Mouse (Mus musculus): ENCODE results near the gene Ache. TPM values are rescaled to one million over a fixed set of nuclear protein-coding genes. Genes with fewer than 3 reads are reported as not detected.

The Ache gene
- polyA plus RNA-seq, 1 experiment = 10.9 TPM

DNA sequence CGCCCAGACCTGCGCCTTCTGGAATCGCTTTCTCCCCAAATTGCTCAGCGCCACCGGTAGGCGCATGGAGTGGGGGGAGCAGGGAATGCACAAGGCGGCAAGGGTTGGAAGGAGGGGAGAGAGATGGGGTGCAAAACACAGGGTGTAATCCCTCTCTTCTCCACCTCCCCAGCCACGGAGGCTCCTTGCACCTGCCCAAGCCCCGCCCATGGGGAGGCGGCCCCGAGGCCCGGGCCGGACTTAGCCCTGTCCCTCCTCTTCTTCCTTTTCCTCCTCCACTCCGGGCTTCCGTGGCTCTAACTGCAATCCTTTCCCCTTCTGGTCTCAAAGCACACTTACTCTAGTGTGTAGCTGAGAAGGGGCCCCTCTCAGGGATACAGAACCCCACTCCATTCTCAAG, 6.0 kb downstream of the Ache start:
- TF ChIP-seq POLR2AphosphoS2 (IDR thresholded peaks at IDR 0.05; ENCODE audit: insufficient read length, low read depth) (peak; percentile 56), POLR2A (IDR thresholded peaks at IDR 0.05; ENCODE audit: insufficient read length, low read depth) (peak; percentile 40), MYOD1 (IDR thresholded peaks at IDR 0.05; ENCODE audit: control insufficient read depth in 1 of 3, insufficient read length in 2 of 3, low read depth in 2 of 3) (peak in 1 of 3 experiments; percentile 56), MAX (IDR thresholded peaks at IDR 0.05; ENCODE audit: low read depth) (no peak)
- Histone ChIP-seq H3K27me3 (ENCODE audit: control insufficient read depth, insufficient read depth, insufficient read length) (peaks cover 11% of the 10 kb centered on the region), H3K79me2 (ENCODE audit: control insufficient read depth, insufficient read depth) (no peaks in the 10 kb centered on the region), H3K36me3 (ENCODE audit: control insufficient read depth, insufficient read depth) (peaks cover 17% of the 10 kb centered on the region), H3ac (ENCODE audit: control insufficient read depth, insufficient read length) (peak overlapping the region; percentile 14), H3K4me2 (ENCODE audit: low read depth) (peak overlapping the region; percentile 97), H3K4me3 (peak overlapping the region; percentile 66)

DNA sequence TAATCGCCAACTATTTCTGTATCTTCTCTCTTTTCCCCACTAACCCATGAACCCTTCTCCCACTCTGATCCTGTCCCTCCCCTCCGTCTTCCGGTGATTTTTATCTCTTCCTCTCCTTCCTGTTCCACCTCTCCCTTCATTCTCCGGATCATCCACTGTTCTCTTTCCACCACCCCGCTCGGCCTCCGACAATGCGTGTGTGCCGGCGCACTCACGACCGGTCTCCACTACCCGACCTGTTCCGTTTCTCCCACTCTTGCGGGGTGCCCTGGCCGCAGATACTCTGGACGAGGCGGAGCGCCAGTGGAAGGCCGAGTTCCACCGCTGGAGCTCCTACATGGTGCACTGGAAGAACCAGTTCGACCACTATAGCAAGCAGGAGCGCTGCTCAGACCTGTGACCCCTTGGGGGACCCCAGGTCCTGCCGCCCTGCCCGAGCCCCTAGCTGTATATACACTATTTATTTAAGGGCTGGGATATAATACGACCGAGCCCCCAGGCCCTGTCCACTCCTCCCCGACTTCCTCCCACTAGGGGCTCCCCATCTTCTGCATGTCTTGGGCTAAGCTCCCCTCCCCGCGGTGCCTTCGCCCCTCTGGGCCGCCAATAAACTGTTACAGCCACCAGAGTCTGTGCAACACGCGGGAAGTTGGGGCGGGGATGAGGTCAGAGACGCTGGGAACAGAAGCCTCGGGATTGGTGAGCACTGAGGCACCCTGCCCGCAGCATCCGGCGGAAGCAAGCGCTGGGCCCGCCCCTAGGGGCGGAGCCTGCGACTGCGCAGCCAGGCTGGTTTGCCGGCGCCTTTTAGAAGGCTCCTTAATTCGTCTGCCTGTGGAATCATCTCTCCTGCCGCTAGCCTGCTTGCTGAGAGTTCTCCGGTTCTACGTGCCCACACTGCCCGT, 6.8 kb downstream of the Ache start, which contains the start of gene Ufsp1:
Gene Ufsp1, plus strand, starts transcription at position 791 of the 905 bp plus-strand sequence.
- Histone ChIP-seq H3K36me3 (ENCODE audit: control insufficient read depth, insufficient read depth) (peaks cover 25% of the 10 kb centered on the region), H3K4me3 (peak within 1 kb of the TSS; percentile 66), H3ac (ENCODE audit: control insufficient read depth, insufficient read length) (peak within 1 kb of the TSS; percentile 14), H3K27me3 (ENCODE audit: control insufficient read depth, insufficient read depth, insufficient read length) (peaks cover 8% of the 10 kb centered on the region), H3K4me2 (ENCODE audit: low read depth) (peak within 1 kb of the TSS; percentile 97), H3K79me2 (ENCODE audit: control insufficient read depth, insufficient read depth) (no peaks in the 10 kb centered on the region)
- peak; percentile 59 for TF ChIP-seq POLR2AphosphoS2 (IDR thresholded peaks at IDR 0.05; ENCODE audit: insufficient read length, low read depth)
- peak; percentile 69 for TF ChIP-seq POLR2A (IDR thresholded peaks at IDR 0.05; ENCODE audit: insufficient read length, low read depth)
- peak in 1 of 3 experiments; percentile 2 for TF ChIP-seq MYOG (IDR thresholded peaks at IDR 0.05; ENCODE audit: control insufficient read depth in 1 of 3, insufficient read depth in 1 of 3, insufficient read length in 2 of 3, low read depth in 2 of 3)
- no peak for TF ChIP-seq TCF3 (IDR thresholded peaks at IDR 0.05; ENCODE audit: insufficient read length, low read depth)

DNA sequence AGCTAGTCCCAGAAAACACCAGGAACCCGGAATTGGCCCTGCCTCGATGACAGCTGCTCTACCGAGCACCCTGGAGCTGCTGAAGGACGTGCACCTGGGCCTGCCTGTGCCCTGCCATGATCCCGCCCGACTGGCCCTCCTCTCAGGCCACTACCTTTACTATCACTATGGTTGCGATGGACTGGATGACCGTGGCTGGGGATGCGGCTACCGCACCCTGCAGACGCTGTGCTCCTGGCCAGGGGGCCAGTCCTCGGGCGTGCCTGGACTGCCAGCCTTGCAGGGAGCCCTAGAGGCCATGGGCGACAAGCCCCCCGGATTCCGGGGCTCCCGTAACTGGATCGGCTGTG, 7.4 kb downstream of the Ache start:
- Histone ChIP-seq H3K36me3 (ENCODE audit: control insufficient read depth, insufficient read depth) (peaks cover 31% of the 10 kb centered on the region), H3K4me2 (ENCODE audit: low read depth) (peak overlapping the region; percentile 79), H3K4me3 (peak overlapping the region; percentile 66), H3ac (ENCODE audit: control insufficient read depth, insufficient read length) (peak overlapping the region; percentile 14), H3K27me3 (ENCODE audit: control insufficient read depth, insufficient read depth, insufficient read length) (peaks cover 7% of the 10 kb centered on the region), H3K79me2 (ENCODE audit: control insufficient read depth, insufficient read depth) (no peaks in the 10 kb centered on the region)
- TF ChIP-seq TCF12 (IDR thresholded peaks at IDR 0.05; ENCODE audit: insufficient read depth, poor library complexity, severe bottlenecking) (no peak), POLR2AphosphoS2 (IDR thresholded peaks at IDR 0.05; ENCODE audit: insufficient read length, low read depth) (peak; percentile 56), POLR2A (IDR thresholded peaks at IDR 0.05; ENCODE audit: insufficient read length, low read depth) (peak; percentile 20), MYOD1 (IDR thresholded peaks at IDR 0.05; ENCODE audit: control insufficient read depth in 1 of 3, insufficient read length in 2 of 3, low read depth in 2 of 3) (peak in 1 of 3 experiments; percentile 32)

DNA sequence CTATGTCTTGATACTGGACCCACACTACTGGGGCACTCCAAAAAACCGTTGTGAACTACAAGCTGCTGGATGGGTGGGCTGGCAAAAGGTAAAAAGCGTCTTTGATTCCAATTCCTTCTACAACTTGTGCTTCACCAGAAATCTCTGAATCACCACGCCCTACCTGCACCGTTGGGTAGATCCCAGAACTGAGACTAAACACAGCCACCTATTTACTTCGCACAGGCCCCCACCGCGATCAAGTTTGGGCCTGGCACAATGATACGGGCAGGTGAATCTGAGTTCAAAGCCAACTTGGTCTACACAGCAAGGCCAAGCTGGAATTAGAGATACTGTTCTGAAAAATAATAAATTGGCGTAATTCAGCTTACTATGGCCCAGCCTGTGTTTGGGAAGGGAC, 8.0 kb downstream of the Ache start:
- peaks cover 34% of the 10 kb centered on the region for H3K36me3 ChIP-seq (ENCODE audit: control insufficient read depth, insufficient read depth)
- H3K4me3 ChIP-seq = peak overlapping the region; percentile 66
- H3ac ChIP-seq (ENCODE audit: control insufficient read depth, insufficient read length) = peak overlapping the region; percentile 14
- peaks cover 5% of the 10 kb centered on the region for H3K27me3 ChIP-seq (ENCODE audit: control insufficient read depth, insufficient read depth, insufficient read length)
- TF ChIP-seq MYOD1 (IDR thresholded peaks at IDR 0.05; ENCODE audit: control insufficient read depth in 1 of 3, insufficient read length in 2 of 3, low read depth in 2 of 3) (no peak), MAX (IDR thresholded peaks at IDR 0.05; ENCODE audit: low read depth) (no peak), CEBPB (IDR thresholded peaks at IDR 0.05; ENCODE audit: insufficient read depth, poor library complexity, severe bottlenecking) (no peak), USF1 (IDR thresholded peaks at IDR 0.05; ENCODE audit: low read depth) (no peak), TCF12 (IDR thresholded peaks at IDR 0.05; ENCODE audit: insufficient read depth, poor library complexity, severe bottlenecking) (no peak), E2F4 (IDR thresholded peaks at IDR 0.05; ENCODE audit: insufficient read depth) (no peak), MYOG (IDR thresholded peaks at IDR 0.05; ENCODE audit: control insufficient read depth in 1 of 3, insufficient read depth in 1 of 3, insufficient read length in 2 of 3, low read depth in 2 of 3) (no peak), TCF3 (IDR thresholded peaks at IDR 0.05; ENCODE audit: insufficient read length, low read depth) (no peak), REST (IDR thresholded peaks at IDR 0.05; ENCODE audit: insufficient read depth, insufficient read length) (no peak), POLR2AphosphoS2 (IDR thresholded peaks at IDR 0.05; ENCODE audit: insufficient read length, low read depth) (no peak), POLR2A (IDR thresholded peaks at IDR 0.05; ENCODE audit: insufficient read length, low read depth) (no peak), SRF (IDR thresholded peaks at IDR 0.05; ENCODE audit: control insufficient read depth, insufficient read length, low read depth) (no peak)
- no peaks in the 10 kb centered on the region for H3K79me2 ChIP-seq (ENCODE audit: control insufficient read depth, insufficient read depth)
- peak overlapping the region; percentile 79 for H3K4me2 ChIP-seq (ENCODE audit: low read depth)

DNA sequence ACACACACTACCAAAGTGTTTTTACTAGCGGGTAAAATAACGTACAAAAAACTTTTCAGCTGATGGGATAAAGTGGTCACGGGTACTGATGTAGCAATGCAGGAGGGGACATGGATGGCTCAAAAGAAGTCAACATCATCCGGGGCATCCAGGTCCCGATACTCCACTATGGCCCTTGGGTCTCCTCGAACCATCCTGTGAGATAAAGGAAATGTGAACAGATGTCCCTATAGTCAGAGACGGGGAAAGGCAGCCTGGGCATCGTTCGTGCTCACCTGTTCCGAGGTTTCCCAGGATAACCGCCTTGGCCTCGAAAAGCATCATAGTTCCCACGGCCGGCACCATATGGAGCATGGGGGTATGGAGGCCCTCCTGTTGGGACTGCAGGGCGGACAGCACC, 8.4 kb downstream of the Ache start:
- Histone ChIP-seq H3K27me3 (ENCODE audit: control insufficient read depth, insufficient read depth, insufficient read length) (peaks cover 5% of the 10 kb centered on the region), H3ac (ENCODE audit: control insufficient read depth, insufficient read length) (no peak overlapping the region), H3K4me2 (ENCODE audit: low read depth) (no peak overlapping the region), H3K79me2 (ENCODE audit: control insufficient read depth, insufficient read depth) (no peaks in the 10 kb centered on the region), H3K36me3 (ENCODE audit: control insufficient read depth, insufficient read depth) (peaks cover 38% of the 10 kb centered on the region), H3K4me3 (no peak overlapping the region)
- TF ChIP-seq E2F4 (IDR thresholded peaks at IDR 0.05; ENCODE audit: insufficient read depth) (no peak), MAX (IDR thresholded peaks at IDR 0.05; ENCODE audit: low read depth) (no peak), USF1 (IDR thresholded peaks at IDR 0.05; ENCODE audit: low read depth) (no peak), POLR2A (IDR thresholded peaks at IDR 0.05; ENCODE audit: insufficient read length, low read depth) (no peak), POLR2AphosphoS2 (IDR thresholded peaks at IDR 0.05; ENCODE audit: insufficient read length, low read depth) (no peak), MYOG (IDR thresholded peaks at IDR 0.05; ENCODE audit: control insufficient read depth in 1 of 3, insufficient read depth in 1 of 3, insufficient read length in 2 of 3, low read depth in 2 of 3) (no peak), CEBPB (IDR thresholded peaks at IDR 0.05; ENCODE audit: insufficient read depth, poor library complexity, severe bottlenecking) (no peak)

Measured in myocyte (in vitro differentiated cells).